Mouse (Mus musculus) neural tube, embryonic 12.5 days (tissue): ENCODE measurements around the gene Usp2. TPM values are rescaled to one million over a fixed set of nuclear protein-coding genes. Genes with fewer than 3 reads are reported as not detected.

Experiments used
- ATAC-seq: fragments of 200-750 bp; cut with Nextera tagmentation; 2 replicates; pipeline ENCODE4 v1.8.0; 2017; ENCODE audit warnings: low read depth, mild to moderate bottlenecking, moderate TSS enrichment, moderate library complexity; ENCODE audit not compliant: low FRiP score
- H3K27ac ChIP-seq: fragments of 300-500 bp; sonication (generic); 2 replicates; pipeline ENCODE4 v1.5.1; 2016
- H3K27me3 ChIP-seq: fragments of 300-500 bp; sonication (generic); replicated peaks from 2 replicates; pipeline ENCODE4 v1.6.1; 2016; ENCODE audit warnings: mild to moderate bottlenecking
- H3K36me3 ChIP-seq: fragments of 300-500 bp; sonication (generic); 2 replicates; pipeline ENCODE4 v1.6.1; 2016; ENCODE audit warnings: mild to moderate bottlenecking
- H3K4me1 ChIP-seq: fragments of 300-500 bp; sonication (generic); 2 replicates; pipeline ENCODE4 v1.6.1; 2016
- H3K4me2 ChIP-seq: fragments of 300-500 bp; sonication (generic); replicated peaks from 2 replicates; pipeline ENCODE4 v1.6.1; 2016; ENCODE audit warnings: mild to moderate bottlenecking
- H3K4me3 ChIP-seq: fragments of 300-500 bp; sonication (generic); 2 replicates; pipeline ENCODE4 v1.5.1; 2016
- H3K9ac ChIP-seq: fragments of 300-500 bp; sonication (generic); 2 replicates; pipeline ENCODE4 v1.6.1; 2016; ENCODE audit warnings: mild to moderate bottlenecking
- H3K9me3 ChIP-seq: fragments of 300-500 bp; sonication (generic); 2 replicates; pipeline ENCODE4 v1.6.1; 2016; ENCODE audit warnings: mild to moderate bottlenecking
- WGBS: fragments of 180-500 bp; shearing (Covaris S2); methylation state at CpG from one replicate; pipeline ENCODE4 v1.1.7; 2016; 5-methylcytosine and 5-hydroxymethylcytosine counted together
- polyA plus RNA-seq: library from polyadenylated mRNA; unstranded; fragments of >200 nt; fragmentation: Nextera tagmentation; extraction: Ambion mirVana; gene quantifications from 2 replicates; pipeline ENCODE4 v1.2.1, GENCODE M21; 2016

The Usp2 gene
- polyA plus RNA-seq, 1 experiment from 2014 or later: 9.3 TPM

GRCm38 (mm10) chr9:44041511-44042395 is 25.1 kb upstream of the Usp2 start:
- ATAC-seq: no peak
- H3K27me3 ChIP-seq: peaks cover 45% of the 10 kb centered on the region
- 67% methylated on average over 7 of the region's 7 CpGs for WGBS

DNA sequence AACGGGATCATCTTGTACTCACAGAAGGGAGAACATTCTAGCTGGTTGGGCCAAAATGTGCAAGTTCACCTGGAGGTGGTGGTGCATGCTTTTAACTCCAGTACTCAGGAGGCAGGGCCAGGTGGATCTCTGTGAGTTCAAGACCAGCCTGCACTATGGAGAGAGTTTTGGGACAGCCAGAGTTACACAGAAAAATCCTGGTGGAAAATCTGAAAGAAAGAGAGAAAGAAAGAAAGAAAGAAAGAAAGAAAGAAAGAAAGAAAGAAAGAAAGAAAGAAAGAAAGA is 24.5 kb upstream of the Usp2 start:
- no peak for ATAC-seq
- Histone ChIP-seq H3K9me3 (no peaks in the 10 kb centered on the region), H3K9ac (no peak overlapping the region), H3K27ac (no peak overlapping the region), H3K36me3 (no peaks in the 10 kb centered on the region), H3K4me1 (peaks cover 13% of the 10 kb centered on the region), H3K4me2 (no peak overlapping the region), H3K4me3 (no peak overlapping the region), H3K27me3 (peaks cover 45% of the 10 kb centered on the region)
- WGBS: 90% methylated on average over 1 of the region's 1 CpGs

More at GRCm38 (mm10) chr9:44041511-44042395, 25.1 kb upstream of the Usp2 start:
- peaks cover 13% of the 10 kb centered on the region for H3K4me1 ChIP-seq
- H3K27ac ChIP-seq: no peak overlapping the region
- no peak overlapping the region for H3K4me2 ChIP-seq
- no peak overlapping the region for H3K4me3 ChIP-seq
- H3K36me3 ChIP-seq: no peaks in the 10 kb centered on the region
- H3K9ac ChIP-seq: no peak overlapping the region
- no peaks in the 10 kb centered on the region for H3K9me3 ChIP-seq

GRCm38 (mm10) chr9:44042836-44043707 is 23.7 kb upstream of the Usp2 start, which contains the start of gene Thy1:
Gene Thy1, plus strand, starts transcription at chr9:44043384.
- Histone ChIP-seq H3K27me3 (peaks cover 45% of the 10 kb centered on the region), H3K4me1 (peaks cover 13% of the 10 kb centered on the region), H3K4me2 (peak within 1 kb of the TSS; percentile 65), H3K4me3 (peak within 1 kb of the TSS; percentile 36), H3K9me3 (no peaks in the 10 kb centered on the region), H3K27ac (no peak within 1 kb of the TSS), H3K9ac (peak within 1 kb of the TSS; percentile 44; the same call in 1 of the 2 replicates), H3K36me3 (no peaks in the 10 kb centered on the region)
- under 1% methylated on average over 30 of the region's 30 CpGs for WGBS
- no peak for ATAC-seq

DNA sequence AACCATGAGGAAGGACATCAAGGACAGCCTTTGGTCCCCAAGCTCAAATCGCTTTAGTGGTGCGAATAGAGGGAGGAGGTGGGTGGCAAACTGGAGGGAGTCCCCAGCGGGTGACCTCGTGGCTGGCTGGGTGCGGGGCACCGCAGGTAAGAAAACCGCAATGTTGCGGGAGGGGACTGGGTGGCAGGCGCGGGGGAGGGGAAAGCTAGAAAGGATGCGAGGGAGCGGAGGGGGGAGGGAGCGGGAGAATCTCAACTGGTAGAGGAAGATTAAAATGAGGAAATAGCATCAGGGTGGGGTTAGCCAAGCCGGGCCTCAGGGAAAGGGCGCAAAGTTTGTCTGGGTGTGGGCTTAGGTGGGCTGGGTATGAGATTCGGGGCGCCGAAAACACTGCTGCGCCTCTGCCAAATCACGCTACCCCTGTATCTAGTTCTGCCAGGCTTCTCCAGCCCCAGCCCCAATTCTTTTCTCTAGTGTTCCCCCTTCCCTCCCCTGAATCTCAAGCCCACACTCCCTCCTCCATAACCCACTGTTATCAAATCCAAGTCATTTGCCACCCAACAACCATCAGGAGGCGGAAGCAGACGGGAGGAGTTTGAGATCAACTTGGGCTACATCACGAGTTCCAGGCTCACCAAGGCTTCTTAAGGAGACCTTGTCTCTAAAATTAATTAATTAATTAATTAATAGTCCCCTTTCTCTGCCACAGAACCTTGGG is 23.0 kb upstream of the Usp2 start:
- Histone ChIP-seq H3K4me2 (peak overlapping the region; percentile 65), H3K27ac (no peak overlapping the region), H3K4me3 (peak overlapping the region; percentile 36), H3K9ac (peak overlapping the region; percentile 44; the same call in 1 of the 2 replicates), H3K36me3 (no peaks in the 10 kb centered on the region), H3K9me3 (no peaks in the 10 kb centered on the region), H3K27me3 (peaks cover 45% of the 10 kb centered on the region), H3K4me1 (peaks cover 13% of the 10 kb centered on the region)
- 3% methylated on average over 22 of the region's 23 CpGs for WGBS
- ATAC-seq: no peak

GRCm38 (mm10) chr9:44044426-44045157 is 22.2 kb upstream of the Usp2 start:
- Histone ChIP-seq H3K36me3 (no peaks in the 10 kb centered on the region), H3K4me1 (peaks cover 13% of the 10 kb centered on the region), H3K27ac (no peak overlapping the region), H3K4me2 (no peak overlapping the region), H3K4me3 (no peak overlapping the region), H3K9me3 (no peaks in the 10 kb centered on the region), H3K27me3 (peaks cover 45% of the 10 kb centered on the region), H3K9ac (no peak overlapping the region)
- no peak for ATAC-seq
- 42% methylated on average over 14 of the region's 14 CpGs for WGBS

- Histone ChIP-seq H3K27ac (no peak overlapping the region), H3K9me3 (no peaks in the 10 kb centered on the region), H3K4me1 (peaks cover 13% of the 10 kb centered on the region), H3K4me3 (no peak overlapping the region), H3K27me3 (peaks cover 45% of the 10 kb centered on the region), H3K9ac (no peak overlapping the region), H3K36me3 (no peaks in the 10 kb centered on the region), H3K4me2 (no peak overlapping the region)
- ATAC-seq: no peak
- WGBS: 81% methylated on average over 3 of the region's 3 CpGs
These were observed 21.5 kb upstream of the Usp2 start for GRCm38 (mm10) chr9:44045158-44045883.

DNA sequence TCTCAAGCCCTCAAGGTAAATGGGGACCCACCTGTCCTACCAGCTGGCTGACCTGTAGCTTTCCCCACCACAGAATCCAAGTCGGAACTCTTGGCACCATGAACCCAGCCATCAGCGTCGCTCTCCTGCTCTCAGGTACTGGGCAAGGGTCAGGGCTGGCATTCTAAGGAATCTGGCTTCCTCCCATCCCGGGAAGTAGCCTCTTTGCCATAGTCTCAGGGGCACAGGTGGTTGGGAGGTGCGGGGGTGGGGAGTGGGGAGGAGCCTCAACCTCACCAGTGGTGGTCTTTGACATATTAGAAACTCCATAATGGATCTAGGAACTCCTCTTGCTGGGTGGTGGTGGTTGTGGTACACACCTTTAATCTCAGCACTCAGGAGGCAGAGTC is 20.9 kb upstream of the Usp2 start:
- Histone ChIP-seq H3K4me2 (no peak overlapping the region), H3K4me1 (peaks cover 13% of the 10 kb centered on the region), H3K4me3 (no peak overlapping the region), H3K36me3 (no peaks in the 10 kb centered on the region), H3K27ac (no peak overlapping the region), H3K9me3 (no peaks in the 10 kb centered on the region), H3K9ac (no peak overlapping the region), H3K27me3 (peaks cover 44% of the 10 kb centered on the region)
- no peak for ATAC-seq
- 88% methylated on average over 5 of the region's 5 CpGs for WGBS

DNA sequence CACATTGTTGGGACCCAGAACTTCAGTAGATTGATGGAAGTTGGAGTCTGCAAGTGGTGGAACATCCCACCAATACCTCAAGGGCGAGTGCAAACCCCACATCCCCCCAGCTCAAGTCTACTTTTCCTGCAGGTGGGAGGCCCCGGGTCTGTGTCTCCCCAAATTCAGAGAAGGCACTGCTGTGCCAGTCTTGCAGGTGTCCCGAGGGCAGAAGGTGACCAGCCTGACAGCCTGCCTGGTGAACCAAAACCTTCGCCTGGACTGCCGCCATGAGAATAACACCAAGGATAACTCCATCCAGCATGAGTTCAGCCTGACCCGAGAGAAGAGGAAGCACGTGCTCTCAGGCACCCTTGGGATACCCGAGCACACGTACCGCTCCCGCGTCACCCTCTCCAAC is 20.4 kb upstream of the Usp2 start:
- Histone ChIP-seq H3K9me3 (no peaks in the 10 kb centered on the region), H3K27me3 (peaks cover 40% of the 10 kb centered on the region), H3K4me2 (no peak overlapping the region), H3K4me3 (no peak overlapping the region), H3K27ac (no peak overlapping the region), H3K4me1 (peaks cover 13% of the 10 kb centered on the region), H3K9ac (no peak overlapping the region), H3K36me3 (no peaks in the 10 kb centered on the region)
- 90% methylated on average over 12 of the region's 12 CpGs for WGBS
- ATAC-seq: no peak

DNA sequence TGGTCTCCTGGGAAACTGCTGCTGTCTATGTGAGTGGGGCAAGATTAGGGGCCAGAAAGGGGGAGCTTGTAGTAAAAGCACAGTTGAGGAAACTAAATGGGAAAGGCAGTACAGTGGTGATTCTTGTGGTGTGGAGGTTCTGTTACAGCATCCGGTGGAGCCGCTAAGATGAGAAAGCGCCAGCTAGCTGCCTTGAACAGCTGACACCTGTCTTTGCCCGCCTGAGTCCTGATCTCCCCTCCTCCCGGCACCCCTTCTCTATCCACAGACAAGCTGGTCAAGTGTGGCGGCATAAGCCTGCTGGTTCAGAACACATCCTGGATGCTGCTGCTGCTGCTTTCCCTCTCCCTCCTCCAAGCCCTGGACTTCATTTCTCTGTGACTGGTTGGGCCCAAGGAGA is 19.8 kb upstream of the Usp2 start:
- Histone ChIP-seq H3K4me1 (peaks cover 13% of the 10 kb centered on the region), H3K27ac (no peak overlapping the region), H3K9ac (no peak overlapping the region), H3K27me3 (peaks cover 35% of the 10 kb centered on the region), H3K4me3 (no peak overlapping the region), H3K4me2 (no peak overlapping the region), H3K9me3 (no peaks in the 10 kb centered on the region), H3K36me3 (no peaks in the 10 kb centered on the region)
- ATAC-seq: no peak
- WGBS: 87% methylated on average over 6 of the region's 6 CpGs

- Histone ChIP-seq H3K36me3 (no peaks in the 10 kb centered on the region), H3K27me3 (peaks cover 29% of the 10 kb centered on the region), H3K4me3 (no peak overlapping the region), H3K9ac (no peak overlapping the region), H3K9me3 (no peaks in the 10 kb centered on the region), H3K4me2 (no peak overlapping the region), H3K4me1 (peaks cover 12% of the 10 kb centered on the region), H3K27ac (no peak overlapping the region)
- 86% methylated on average over 14 of the region's 14 CpGs for WGBS
- ATAC-seq: no peak
These were observed 19.0 kb upstream of the Usp2 start for GRCm38 (mm10) chr9:44047571-44048490.
